Comparison of ENCODE assay signal across 12 mouse cellular contexts in genomic region chr4:119948922-119949614, GRCm38 (mm10).
DNase-seq lines count a peak whose midpoint lies in the region; ATAC-seq and TF ChIP-seq lines count a peak whose summit lies in the region.
"Had no signal": no experiment of that assay in that cellular context is flagged by ENCODE, and none has a peak within 500 bp of the region (broad histone marks: within the 10 kb centered on the region; RNA-seq: fewer than 3 reads in every experiment).

No protein-coding gene starts in this region.

- H3K4me2 ChIP-seq in CH12.LX (ENCODE audit: insufficient read depth, low read depth, poor library complexity, severe bottlenecking) = no peak overlapping the region
- H3K4me2 ChIP-seq: embryonic facial prominence, embryonic 15.5 days had no signal

- no peaks in the 10 kb centered on the region for H3K36me3 ChIP-seq in heart, embryonic 10.5 days
- no peaks in the 10 kb centered on the region for H3K36me3 ChIP-seq in CH12.LX (replicated peaks in 1 of 2; ENCODE audit: control insufficient read depth in 1 of 2, insufficient read depth in 1 of 2, low read length in 1 of 2)
- H3K36me3 ChIP-seq: embryonic facial prominence, embryonic 15.5 days; G1E had no signal

- no peak for TF ChIP-seq POLR2A in CH12.LX (IDR thresholded peaks at IDR 0.05; ENCODE audit: low read depth, low read length)

- no peak for TF ChIP-seq RAD21 in CH12.LX (IDR thresholded peaks at IDR 0.05; ENCODE audit: low read depth, low read length)

- H3K27me3 ChIP-seq in heart, embryonic 10.5 days (ENCODE audit: insufficient read depth, poor library complexity, severe bottlenecking) = 0 out of 2 replicates have a peak, but pooled peaks cover 3% of the 10 kb centered on the region
- no peaks in the 10 kb centered on the region for H3K27me3 ChIP-seq in CH12.LX (replicated peaks)
- H3K27me3 ChIP-seq: embryonic facial prominence, embryonic 15.5 days had no signal

- no peak overlapping the region for H3K4me3 ChIP-seq in heart, embryonic 10.5 days
- H3K4me3 ChIP-seq in CH12.LX (replicated peaks in 1 of 3; ENCODE audit: low read depth in 2 of 3, low read length in 2 of 3, poor library complexity in 1 of 3) = no peak overlapping the region
- H3K4me3 ChIP-seq: embryonic facial prominence, embryonic 15.5 days had no signal

- H3K79me2 ChIP-seq in CH12.LX (replicated peaks; ENCODE audit: control insufficient read depth, extremely low read depth, insufficient read depth, poor library complexity, severe bottlenecking) = no peaks in the 10 kb centered on the region

- DNase-seq in heart, embryonic 10.5 days (ENCODE audit: low spot score) = no peak
- no peak for DNase-seq in heart, adult 8-10 months (ENCODE audit: low spot score)
- peak; percentile 30 to 39 for DNase-seq in B cell, adult 2 months
- DNase-seq in CH12.LX (ENCODE audit: extremely low read depth) = no peak
- DNase-seq in heart, postnatal 10 days = peak; percentile 45 to 50
- DNase-seq in retina, postnatal 1 day = no peak
- DNase-seq: kidney, adult 2 months had no signal

- H3K27ac ChIP-seq in heart, embryonic 10.5 days = peak overlapping the region; percentile 74
- H3K27ac ChIP-seq in CH12.LX (ENCODE audit: insufficient read depth, low read depth) = no peak overlapping the region
- H3K27ac ChIP-seq: embryonic facial prominence, embryonic 15.5 days had no signal

- WGBS in heart, embryonic 10.5 days = 49% methylated on average over 12 of the region's 12 CpGs

- in situ Hi-C loops in CH12.LX (cut with MboI; ENCODE audit: low pct_ligation_motif_present, low pct_unique_long_range_greater_than_20kb, low sequenced_read_pairs) = no loop called here

- dilution Hi-C loops in CH12.LX (cut with MboI; ENCODE audit: extremely low pct_ligation_motif_present, extremely low pct_unique_long_range_greater_than_20kb, low sequenced_read_pairs) = no loop called here

- no peaks in the 10 kb centered on the region for H3K9me3 ChIP-seq in heart, embryonic 10.5 days
- peaks cover 19% of the 10 kb centered on the region for H3K9me3 ChIP-seq in CH12.LX (replicated peaks; ENCODE audit: low read length)
- H3K9me3 ChIP-seq: embryonic facial prominence, embryonic 15.5 days had no signal

- no peak overlapping the region for H3K9ac ChIP-seq in CH12.LX (ENCODE audit: insufficient read depth, low read depth)
- H3K9ac ChIP-seq: embryonic facial prominence, embryonic 15.5 days had no signal

- 0 out of 2 replicates have a peak, but pooled peaks have one; percentile 18 for TF ChIP-seq EP300 in CH12.LX (IDR thresholded peaks at IDR 0.05; ENCODE audit: low read length)

- H3K4me1 ChIP-seq in heart, embryonic 10.5 days = peaks cover 32% of the 10 kb centered on the region
- H3K4me1 ChIP-seq in CH12.LX (ENCODE audit: control insufficient read depth in 1 of 2, insufficient read depth in 2 of 2) = peaks cover 24 to 42% of the 10 kb centered on the region in 2 experiments

- no peak for TF ChIP-seq CTCF in CH12.LX (conservative IDR thresholded peaks at IDR 0.05 in 1 of 2, IDR thresholded peaks at IDR 0.05 in 1 of 2; ENCODE audit: low read depth in 2 of 2, low read length in 2 of 2)

- intact Hi-C loops in heart, postnatal 10 days (cut with DNase I) = no loop called here

- no peak for ATAC-seq in megakaryocyte, adult 5-6 weeks (ENCODE audit: poor library complexity, severe bottlenecking)
- ATAC-seq: forebrain, embryonic 16.5 days; lung, postnatal 0 days had no signal

TF ChIP-seq in CH12.LX, 34 proteins besides CTCF, POLR2A, EP300 and RAD21:
- peak; percentile 37 for TF ChIP-seq BHLHE40 (IDR thresholded peaks at IDR 0.05; ENCODE audit: low read depth, low read length)
- TF ChIP-seq PAX5 (IDR thresholded peaks at IDR 0.05; ENCODE audit: low read length) = no peak
- TF ChIP-seq TCF12 (IDR thresholded peaks at IDR 0.05; ENCODE audit: low read depth, low read length) = peak; percentile 50; the same call in 1 of the 2 replicates

Comparison
In these comparisons a context has a peak if more than half of its experiments do, and no peak if none do; other contexts are left out.
1. DNase-seq: peak in B cell, adult 2 months (2 of 2) and heart, postnatal 10 days (2 of 2); none in heart, embryonic 10.5 days (single experiment), heart, adult 8-10 months (single experiment), CH12.LX (single experiment) and retina, postnatal 1 day (single experiment).